Mouse (Mus musculus) right cerebral cortex, adult 2 months (tissue): ENCODE measurements at regions not wholly inside any gene's neighbourhood (a gene's known extent, or its start where the extent isn't known, plus 50 kb on each side); places are given as distances from the start of the nearest gene placed in this dataset.
A peak's percentile ranks its signal among the peaks of the same experiment; 100 is the strongest.
"Not testable (repeated sequence)": the region's sequence is repeated elsewhere in the genome, so short reads cannot be mapped to it uniquely, and the experiment has no call there.

Source experiments
- DNase-seq, 2 experiments: peaks; one replicate each; pipeline ENCODE4 v3.0.0; 2021 to 2022; ENCODE audit warnings: low spot score in 2 of 2

- no peak for DNase-seq
Observed at GRCm38 (mm10) chr17:13549975-13550895, 195.9 kb downstream of the Tcp10c start.

GRCm38 (mm10) chr17:13550896-13551267 lies 196.5 kb downstream of the Tcp10c start:
- not testable (repeated sequence) for DNase-seq

GRCm38 (mm10) chr17:13551693-13552404 lies 197.5 kb downstream of the Tcp10c start:
- not testable (repeated sequence) for DNase-seq

- not testable (repeated sequence) for DNase-seq
Observed at GRCm38 (mm10) chr17:13552840-13553239, 198.5 kb downstream of the Tcp10c start.

- DNase-seq: not testable (repeated sequence)
Observed at GRCm38 (mm10) chr17:13555311-13556059, 201.1 kb downstream of the Tcp10c start.

- DNase-seq: not testable (repeated sequence)
Observed at GRCm38 (mm10) chr17:13556060-13556660, 201.8 kb downstream of the Tcp10c start.

GRCm38 (mm10) chr17:13558863-13559262 lies 201.5 kb upstream of the Afdn start:
- no peak for DNase-seq

GRCm38 (mm10) chr17:13561342-13561741 lies 199.0 kb upstream of the Afdn start:
- DNase-seq: no peak

GRCm38 (mm10) chr17:13562974-13563373 lies 197.4 kb upstream of the Afdn start:
- no peak for DNase-seq

- no peak for DNase-seq
Observed at GRCm38 (mm10) chr17:13564800-13565199, 195.5 kb upstream of the Afdn start.

- no peak for DNase-seq
Observed at GRCm38 (mm10) chr17:13566680-13567079, 193.7 kb upstream of the Afdn start.

- peak in 1 of 2 experiments; percentile 24 for DNase-seq
Observed at GRCm38 (mm10) chr17:13567183-13567582, 193.2 kb upstream of the Afdn start.

GRCm38 (mm10) chr17:13570796-13571195 lies 189.5 kb upstream of the Afdn start:
- peak in 1 of 2 experiments; percentile 35 for DNase-seq

GRCm38 (mm10) chr17:13572204-13572833 lies 188.0 kb upstream of the Afdn start:
- no peak for DNase-seq

- no peak for DNase-seq
Observed at GRCm38 (mm10) chr17:13573036-13573435, 187.3 kb upstream of the Afdn start.

GRCm38 (mm10) chr17:13574122-13574521 lies 186.2 kb upstream of the Afdn start:
- DNase-seq: no peak

GRCm38 (mm10) chr17:13574682-13575444 lies 185.5 kb upstream of the Afdn start:
- no peak for DNase-seq

- DNase-seq: peak in 1 of 2 experiments; percentile 42
Observed at GRCm38 (mm10) chr17:13577798-13578197, 182.5 kb upstream of the Afdn start.

- DNase-seq: no peak
Observed at GRCm38 (mm10) chr17:13581214-13581920, 179.0 kb upstream of the Afdn start.
